Mouse (Mus musculus) thymus, adult 2 months (tissue): ENCODE results near the gene Tmem106c. TPM values are rescaled to one million over a fixed set of nuclear protein-coding genes. Genes with fewer than 3 reads are reported as not detected.
A peak's percentile ranks its signal among the peaks of the same experiment; 100 is the strongest.

Source experiments
- DNase-seq: peaks from one replicate; pipeline ENCODE4 v3.0.0; 2021
- H3K27ac ChIP-seq: fragments of 200-500 bp; 2 replicates; pipeline ENCODE4 v1.5.1; 2012; ENCODE audit warnings: low read length, control low read depth; ENCODE audit not compliant: control insufficient read depth, insufficient read depth
- H3K27me3 ChIP-seq: fragments of 200-500 bp; 2 replicates; pipeline ENCODE4 v1.6.1; 2012; ENCODE audit warnings: mild to moderate bottlenecking, low read length, moderate library complexity, mixed read lengths; ENCODE audit not compliant: control insufficient read depth, insufficient read depth
- H3K36me3 ChIP-seq: fragments of 200-500 bp; 2 replicates; pipeline ENCODE4 v1.6.1; 2012; ENCODE audit warnings: mild to moderate bottlenecking, low read length, moderate library complexity; ENCODE audit not compliant: control insufficient read depth, insufficient read depth
- H3K4me1 ChIP-seq: fragments of 200-500 bp; replicated peaks from 2 replicates; pipeline ENCODE4 v1.6.1; 2012; ENCODE audit warnings: low read length; ENCODE audit not compliant: control insufficient read depth, insufficient read depth
- H3K4me3 ChIP-seq: fragments of 200-500 bp; 2 replicates; pipeline ENCODE4 v1.5.1; 2012; ENCODE audit warnings: mild to moderate bottlenecking, low read length, control low read depth, moderate library complexity; ENCODE audit not compliant: control insufficient read depth, insufficient read depth
- CTCF ChIP-seq: fragments of 200-500 bp; IDR thresholded peaks from 2 replicates; pipeline ENCODE4 v1.5.1; 2012; ENCODE audit warnings: mild to moderate bottlenecking, control low read depth, low read length, moderate library complexity, borderline replicate concordance; ENCODE audit not compliant: control insufficient read depth, poor library complexity, insufficient read depth; ENCODE audit errors: extremely low read depth
- POLR2A ChIP-seq: fragments of 200-500 bp; IDR thresholded peaks from 2 replicates; pipeline ENCODE4 v1.6.1; 2012; ENCODE audit warnings: mild to moderate bottlenecking, low read length, control low read depth, moderate library complexity; ENCODE audit not compliant: control insufficient read depth, poor library complexity, insufficient read depth; ENCODE audit errors: extremely low read depth
- WGBS: fragments of 180-500 bp; shearing (Covaris S2); methylation state at CpG from one replicate; pipeline ENCODE4 v1.1.7; 2018; 5-methylcytosine and 5-hydroxymethylcytosine counted together
- polyA plus RNA-seq: library from polyadenylated mRNA; depleted of rRNA; stranded (reverse); fragments of >200 nt; gene quantifications from 2 replicates; pipeline ENCODE4 v1.2.3, GENCODE M21; 2012

Gene Tmem106c
- polyA plus RNA-seq, 1 experiment = 38.4 TPM

DNA sequence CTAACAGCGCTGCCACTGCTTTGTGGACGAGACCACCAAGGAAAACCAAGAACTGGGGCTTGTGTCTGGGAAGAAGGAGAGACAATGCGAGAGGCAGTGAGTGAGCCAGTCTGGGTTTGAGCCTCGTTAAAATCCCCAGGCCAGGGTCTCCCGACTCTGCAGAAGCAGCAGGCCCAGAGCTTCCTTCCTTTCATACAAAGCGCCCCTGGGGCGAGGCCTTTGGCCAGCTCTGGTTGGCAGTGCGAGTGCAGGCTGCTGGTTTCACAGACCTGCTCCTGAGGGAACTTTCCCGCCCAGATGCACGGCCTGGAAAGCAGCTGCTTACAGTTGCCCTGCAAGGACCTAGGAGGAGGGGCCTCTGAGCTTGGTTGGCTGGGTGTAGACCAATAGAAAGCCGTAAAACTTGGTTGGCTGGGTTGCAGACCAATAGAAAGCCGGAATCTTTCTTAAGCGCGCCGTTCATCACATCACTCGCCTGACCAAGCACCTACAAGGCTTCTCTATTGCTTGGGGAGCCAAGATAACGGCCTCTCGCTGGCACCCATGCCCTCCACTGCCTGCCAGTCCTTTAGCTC is 28.8 kb downstream of the Tmem106c start:
- Histone ChIP-seq H3K4me1 (peaks cover 12% of the 10 kb centered on the region), H3K36me3 (no peaks in the 10 kb centered on the region), H3K27me3 (no peaks in the 10 kb centered on the region), H3K4me3 (peak overlapping the region; percentile 6; the same call in 1 of the 2 replicates), H3K27ac (no peak overlapping the region)
- peak; percentile 71 for DNase-seq
- WGBS = 17% methylated on average over 18 of the region's 18 CpGs
- TF ChIP-seq CTCF (peak; percentile 9; the same call in 1 of the 2 replicates), POLR2A (no peak)

DNA sequence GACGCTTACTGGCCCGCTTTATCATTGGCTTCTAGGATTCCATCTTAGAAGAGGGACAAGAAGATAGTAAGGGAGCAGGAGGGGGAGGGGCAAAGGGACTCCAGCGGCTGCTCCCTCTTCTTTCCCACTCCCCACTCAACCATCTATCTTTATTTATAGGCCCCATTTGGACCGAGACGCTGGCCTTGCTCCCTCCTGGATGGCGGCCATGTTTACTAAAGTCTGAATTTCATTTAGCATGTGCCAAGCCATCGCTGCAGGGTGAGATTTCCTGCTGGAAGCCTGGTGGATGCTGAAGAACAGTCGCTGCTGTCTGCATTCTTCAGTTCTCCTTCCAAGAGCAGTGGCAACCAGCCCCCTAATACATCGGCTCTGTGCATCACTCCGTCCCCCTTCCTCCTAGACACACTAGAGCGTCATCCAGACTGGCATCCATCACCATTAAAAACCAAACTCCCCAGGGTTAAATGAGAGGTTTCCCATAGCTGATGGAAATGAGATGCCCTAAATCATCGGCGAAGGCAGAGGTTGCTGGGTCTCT is 32.8 kb downstream of the Tmem106c start:
- peaks cover 12% of the 10 kb centered on the region for H3K4me1 ChIP-seq
- no peak for TF ChIP-seq CTCF
- no peak for TF ChIP-seq POLR2A
- no peaks in the 10 kb centered on the region for H3K36me3 ChIP-seq
- no peak for DNase-seq
- WGBS = 86% methylated on average over 13 of the region's 13 CpGs
- no peak overlapping the region for H3K27ac ChIP-seq
- H3K27me3 ChIP-seq = peaks cover 20% of the 10 kb centered on the region
- no peak overlapping the region for H3K4me3 ChIP-seq

DNA sequence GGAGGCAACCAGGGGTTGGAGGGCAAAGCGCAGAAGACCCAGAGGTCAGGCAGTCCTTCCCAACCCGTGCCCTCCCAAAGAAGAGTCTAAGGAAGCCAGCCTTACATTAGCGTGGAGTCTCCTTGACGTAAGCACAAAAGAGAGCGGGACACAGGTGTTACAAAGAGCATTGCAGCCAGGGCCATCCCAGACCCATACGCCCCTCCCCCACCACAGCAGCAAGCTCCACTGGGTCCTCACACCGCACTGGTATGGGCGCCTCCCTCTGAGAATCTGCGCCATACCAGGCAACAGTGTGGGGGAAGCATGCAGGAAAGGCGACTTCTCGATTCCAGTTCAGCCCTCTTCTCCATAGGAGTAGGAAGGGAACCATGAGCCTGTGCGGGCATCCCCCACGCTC is 35.5 kb downstream of the Tmem106c start:
- H3K36me3 ChIP-seq = no peaks in the 10 kb centered on the region
- no peak overlapping the region for H3K4me3 ChIP-seq
- 22% methylated on average over 13 of the region's 13 CpGs for WGBS
- H3K4me1 ChIP-seq = 0 out of 2 replicates have a peak, but pooled peaks cover 2% of the 10 kb centered on the region
- H3K27me3 ChIP-seq = peaks cover 32% of the 10 kb centered on the region
- TF ChIP-seq CTCF (no peak), POLR2A (no peak)
- DNase-seq = no peak
- H3K27ac ChIP-seq = no peak overlapping the region

DNA sequence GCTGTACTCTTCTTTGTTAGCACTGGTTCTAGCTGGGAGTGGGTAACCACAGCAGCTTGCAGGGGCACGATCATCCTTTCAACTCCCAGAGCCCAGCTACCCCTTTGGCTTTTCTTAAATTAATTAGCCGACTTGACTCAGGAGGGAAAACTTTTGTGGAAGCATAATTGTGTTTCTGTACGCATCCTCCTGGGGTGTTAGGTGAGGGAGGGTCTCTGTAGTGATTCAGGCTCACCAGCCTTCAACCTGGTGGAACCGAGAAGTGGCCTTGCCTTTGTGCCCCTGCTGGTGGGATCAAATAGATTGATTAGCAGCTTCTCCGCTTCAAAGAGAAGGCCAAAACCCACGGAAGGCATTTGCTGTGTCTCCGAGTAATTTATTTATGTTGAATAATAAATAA is 36.0 kb downstream of the Tmem106c start:
- TF ChIP-seq POLR2A = no peak
- H3K36me3 ChIP-seq = no peaks in the 10 kb centered on the region
- H3K27me3 ChIP-seq = peaks cover 37% of the 10 kb centered on the region

DNA sequence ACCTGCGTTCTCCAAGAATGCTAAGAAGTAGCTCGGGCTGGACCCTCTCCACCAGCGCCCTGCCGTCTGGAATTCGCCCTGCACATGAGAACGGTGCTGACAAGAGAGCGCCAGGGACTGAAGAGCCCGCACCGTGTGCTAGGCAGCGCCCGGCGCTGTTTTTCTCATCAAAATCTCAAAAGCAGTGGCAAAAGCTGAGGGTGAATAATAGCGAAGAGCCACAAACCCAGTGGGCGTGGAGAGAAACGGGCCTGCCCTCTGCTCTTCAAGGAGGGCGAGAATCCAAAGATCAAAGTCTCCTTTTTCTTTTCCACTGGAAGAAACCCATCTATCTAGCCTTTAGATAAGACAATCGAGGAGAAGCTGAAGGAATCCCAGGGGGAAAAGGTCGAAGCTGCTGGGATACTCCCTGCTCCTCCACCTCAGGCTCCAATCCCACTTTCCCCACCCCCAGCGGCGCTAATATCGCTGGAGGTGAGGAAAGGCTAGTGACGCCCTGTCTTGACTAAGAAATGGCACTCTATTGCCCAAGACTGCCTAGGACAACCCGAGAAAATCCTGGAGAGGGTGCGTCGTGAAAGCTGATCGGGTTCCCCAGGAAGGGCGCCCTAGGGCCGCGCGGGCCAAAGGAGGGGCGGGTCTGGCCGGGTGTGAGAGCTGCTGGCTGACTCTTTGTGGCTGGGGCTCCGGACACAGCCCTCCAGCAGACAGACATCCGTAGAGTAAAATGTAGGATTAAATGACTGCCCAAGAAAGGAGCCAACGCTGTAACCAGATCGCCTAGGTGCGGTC is 37.5 kb downstream of the Tmem106c start:
- DNase-seq = no peak
- no peaks in the 10 kb centered on the region for H3K36me3 ChIP-seq
- no peak overlapping the region for H3K27ac ChIP-seq
- H3K4me3 ChIP-seq = no peak overlapping the region
- peaks cover 45% of the 10 kb centered on the region for H3K27me3 ChIP-seq
- 5% methylated on average over 37 of the region's 37 CpGs for WGBS
- 0 out of 2 replicates have a peak, but pooled peaks cover 2% of the 10 kb centered on the region for H3K4me1 ChIP-seq
- no peak for TF ChIP-seq POLR2A
- TF ChIP-seq CTCF = no peak

More for the DNA sequence above, 36.0 kb downstream of the Tmem106c start:
- Histone ChIP-seq H3K4me3 (no peak overlapping the region), H3K27ac (no peak overlapping the region), H3K4me1 (0 out of 2 replicates have a peak, but pooled peaks cover 2% of the 10 kb centered on the region)
- no peak for DNase-seq
- WGBS = 20% methylated on average over 7 of the region's 7 CpGs

DNA sequence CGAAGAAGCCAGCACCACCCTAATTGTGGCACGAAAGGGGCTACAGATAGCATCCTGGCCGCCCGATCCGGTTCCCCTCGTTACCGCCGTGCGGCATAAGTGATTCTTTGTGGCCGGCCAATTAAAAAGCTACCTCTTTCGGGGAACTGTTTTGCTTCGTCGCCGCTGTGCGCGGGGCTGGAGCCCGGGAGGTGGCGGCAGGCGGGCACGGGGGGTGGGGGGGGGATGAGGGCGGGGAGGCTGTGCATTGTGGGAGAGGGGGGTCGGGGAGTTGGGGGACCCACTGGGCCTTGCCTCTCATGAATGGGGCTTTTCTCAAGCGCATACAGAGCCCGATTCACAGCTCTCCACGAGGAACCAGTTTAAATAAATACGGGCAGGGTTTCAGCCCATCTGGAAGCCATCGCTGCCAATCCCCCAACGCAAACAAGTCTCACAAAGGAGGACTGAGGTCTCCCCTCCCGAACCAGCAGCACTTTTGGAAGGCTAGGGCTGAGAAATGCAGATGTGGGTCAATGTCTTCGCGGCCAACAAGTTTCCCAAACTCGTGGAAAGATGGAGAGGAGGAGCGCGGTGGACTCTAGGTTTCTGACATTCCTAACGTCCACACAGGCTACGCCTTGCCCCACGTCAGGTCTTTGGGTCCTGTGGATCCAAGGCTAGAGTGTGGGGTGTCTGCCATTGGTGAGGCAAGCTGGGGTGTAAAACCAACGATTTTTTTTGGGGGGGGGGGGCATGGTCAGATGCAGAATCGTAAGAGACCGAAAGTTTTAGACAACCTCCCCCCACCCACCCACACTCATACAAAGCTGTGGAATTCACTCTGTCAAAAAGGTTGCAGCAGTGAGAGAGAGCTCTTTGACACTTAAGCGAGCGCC is 38.4 kb downstream of the Tmem106c start:
- no peak overlapping the region for H3K4me3 ChIP-seq
- no peak for TF ChIP-seq CTCF
- TF ChIP-seq POLR2A = no peak
- WGBS = 3% methylated on average over 42 of the region's 42 CpGs
- 0 out of 2 replicates have a peak, but pooled peaks cover 2% of the 10 kb centered on the region for H3K4me1 ChIP-seq
- no peak for DNase-seq
- H3K27ac ChIP-seq = no peak overlapping the region
- H3K36me3 ChIP-seq = no peaks in the 10 kb centered on the region
- H3K27me3 ChIP-seq = peaks cover 45% of the 10 kb centered on the region
